Mouse (Mus musculus) G1E (cell line): ENCODE results near the gene Focad.

Experiments used
- CTCF ChIP-seq: IDR thresholded peaks from 2 replicates; pipeline ENCODE4 v1.5.1; 2012; ENCODE audit warnings: low read depth, low read length, inconsistent platforms, mixed read lengths
- GATA1 ChIP-seq: IDR thresholded peaks from 2 replicates; pipeline ENCODE4 v1.6.1; 2012; ENCODE audit warnings: borderline replicate concordance, low read length, inconsistent platforms, mixed read lengths

- TF ChIP-seq CTCF = no peak
- no peak for TF ChIP-seq GATA1
Measured at GRCm38 (mm10) chr4:88189495-88189894, 95.1 kb downstream of the Focad start.
